Mouse (Mus musculus) cerebellum, postnatal 10 days (tissue): Measurements from ENCODE around the gene Gm28051.
A peak's percentile ranks its signal among the peaks of the same experiment; 100 is the strongest.

Experiments used
- DNase-seq, 2 experiments: peaks; one replicate each; pipeline ENCODE4 v3.0.0; 2021; ENCODE audit warnings: mixed read lengths in 2 of 2

The Gm28051 gene

GRCm38 (mm10) chr12:102683438-102683837, 74.1 kb downstream of the Gm28051 start:
- DNase-seq: no peak

GRCm38 (mm10) chr12:102682722-102683299, 74.8 kb downstream of the Gm28051 start:
- DNase-seq: peak; percentile 69 to 76

- peak; percentile 57 to 59 for DNase-seq
These were observed 75.5 kb downstream of the Gm28051 start for GRCm38 (mm10) chr12:102682085-102682484.

- DNase-seq: peak in 1 of 2 experiments; percentile 53
These were observed 76.0 kb downstream of the Gm28051 start for GRCm38 (mm10) chr12:102681590-102681989.

GRCm38 (mm10) chr12:102678820-102679219, 78.7 kb downstream of the Gm28051 start:
- no peak for DNase-seq

- DNase-seq: no peak
These were observed 80.5 kb downstream of the Gm28051 start for GRCm38 (mm10) chr12:102677089-102677488.

GRCm38 (mm10) chr12:102674556-102674955, 83.0 kb downstream of the Gm28051 start:
- DNase-seq: no peak

- no peak for DNase-seq
These were observed 83.4 kb downstream of the Gm28051 start for GRCm38 (mm10) chr12:102674123-102674522.

GRCm38 (mm10) chr12:102672857-102673839, 84.4 kb downstream of the Gm28051 start:
- no peak for DNase-seq

- DNase-seq: no peak
These were observed 85.4 kb downstream of the Gm28051 start for GRCm38 (mm10) chr12:102672176-102672575.

GRCm38 (mm10) chr12:102670848-102671247, 86.7 kb downstream of the Gm28051 start:
- no peak for DNase-seq
